Mouse (Mus musculus) limb, embryonic 12.5 days (tissue): ENCODE measurements around the gene R3hdml. TPM values are rescaled to one million over a fixed set of nuclear protein-coding genes. Genes with fewer than 3 reads are reported as not detected.

Experiments used
- ATAC-seq: fragments of 200-750 bp; cut with Nextera tagmentation; 2 replicates; pipeline ENCODE4 v1.8.0; 2017; ENCODE audit warnings: low read depth, moderate TSS enrichment; ENCODE audit not compliant: insufficient number of reproducible peaks, insufficient read depth, low FRiP score, low TSS enrichment
- H3K27ac ChIP-seq: fragments of 300-500 bp; sonication (generic); 2 replicates; pipeline ENCODE4 v1.5.1; 2016; ENCODE audit warnings: mild to moderate bottlenecking, moderate library complexity
- H3K27me3 ChIP-seq: fragments of 300-500 bp; sonication (generic); 2 replicates; pipeline ENCODE4 v1.6.1; 2016; ENCODE audit warnings: mild to moderate bottlenecking, moderate library complexity
- H3K36me3 ChIP-seq: fragments of 300-500 bp; sonication (generic); 2 replicates; pipeline ENCODE4 v1.6.1; 2016; ENCODE audit warnings: mild to moderate bottlenecking, moderate library complexity
- H3K4me1 ChIP-seq: fragments of 300-500 bp; sonication (generic); replicated peaks from 2 replicates; pipeline ENCODE4 v1.6.1; 2016
- H3K4me2 ChIP-seq: fragments of 300-500 bp; sonication (generic); 2 replicates; pipeline ENCODE4 v1.6.1; 2016; ENCODE audit warnings: mild to moderate bottlenecking, moderate library complexity
- H3K4me3 ChIP-seq: fragments of 300-500 bp; sonication (generic); replicated peaks from 2 replicates; pipeline ENCODE4 v1.5.1; 2016; ENCODE audit warnings: mild to moderate bottlenecking
- H3K9ac ChIP-seq: fragments of 300-500 bp; sonication (generic); replicated peaks from 2 replicates; pipeline ENCODE4 v1.6.1; 2016; ENCODE audit warnings: mild to moderate bottlenecking, moderate library complexity
- H3K9me3 ChIP-seq: fragments of 300-500 bp; sonication (generic); 2 replicates; pipeline ENCODE4 v1.6.1; 2016; ENCODE audit warnings: mild to moderate bottlenecking, moderate library complexity
- WGBS: fragments of 180-500 bp; shearing (Covaris S2); methylation state at CpG from one replicate; pipeline ENCODE4 v1.1.7; 2016; 5-methylcytosine and 5-hydroxymethylcytosine counted together
- polyA plus RNA-seq: library from polyadenylated mRNA; unstranded; fragments of >200 nt; fragmentation: Nextera tagmentation; extraction: Ambion mirVana; gene quantifications from 2 replicates; pipeline ENCODE4 v1.2.1, GENCODE M21; 2016

The R3hdml gene
- polyA plus RNA-seq, 1 experiment from 2014 or later: not detected

DNA sequence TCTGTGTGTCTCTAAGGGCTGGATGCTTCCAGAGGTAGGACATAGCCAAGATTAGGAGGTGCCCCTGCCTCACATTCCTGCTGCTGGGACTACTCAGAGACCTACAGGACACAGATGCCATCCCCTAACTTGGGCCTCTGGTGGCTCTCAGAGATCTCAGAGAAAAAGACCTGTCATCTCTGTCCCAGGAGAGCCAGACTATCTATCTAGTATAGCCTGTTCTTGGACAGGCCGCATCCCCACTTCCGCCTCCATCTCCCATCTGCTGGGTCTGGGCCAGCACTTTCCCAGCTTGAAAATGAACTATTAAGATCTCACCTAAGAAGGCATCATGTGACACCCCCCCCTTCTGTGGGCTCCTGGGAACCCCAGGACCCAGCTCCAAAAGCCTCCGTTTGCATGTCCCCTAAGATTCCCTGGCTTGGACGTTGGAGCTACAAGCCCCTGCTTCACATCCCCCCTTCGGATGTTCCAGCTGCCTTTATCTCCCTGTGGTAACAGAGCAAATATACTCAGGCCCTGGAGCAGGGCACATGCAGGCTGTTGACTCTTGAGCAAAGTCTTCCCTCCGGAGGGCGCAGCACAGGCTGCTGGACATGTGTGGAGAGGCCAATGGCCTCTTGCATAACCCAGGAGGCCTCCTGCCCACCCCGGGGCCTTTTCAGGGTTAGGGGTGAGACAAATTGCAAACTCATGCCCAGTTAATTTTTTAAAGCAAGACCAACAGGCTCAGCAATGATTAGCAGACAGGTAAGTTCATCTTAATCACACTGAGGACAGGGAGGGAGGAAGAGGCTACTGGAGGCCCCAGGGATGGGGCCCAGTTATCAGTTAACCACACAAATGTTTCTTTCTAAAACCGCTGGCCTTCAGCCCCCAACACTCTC, 48.4 kb downstream of the R3hdml start:
- WGBS: 79% methylated on average over 9 of the region's 9 CpGs
- no peak overlapping the region for H3K4me3 ChIP-seq
- ATAC-seq: no peak

DNA sequence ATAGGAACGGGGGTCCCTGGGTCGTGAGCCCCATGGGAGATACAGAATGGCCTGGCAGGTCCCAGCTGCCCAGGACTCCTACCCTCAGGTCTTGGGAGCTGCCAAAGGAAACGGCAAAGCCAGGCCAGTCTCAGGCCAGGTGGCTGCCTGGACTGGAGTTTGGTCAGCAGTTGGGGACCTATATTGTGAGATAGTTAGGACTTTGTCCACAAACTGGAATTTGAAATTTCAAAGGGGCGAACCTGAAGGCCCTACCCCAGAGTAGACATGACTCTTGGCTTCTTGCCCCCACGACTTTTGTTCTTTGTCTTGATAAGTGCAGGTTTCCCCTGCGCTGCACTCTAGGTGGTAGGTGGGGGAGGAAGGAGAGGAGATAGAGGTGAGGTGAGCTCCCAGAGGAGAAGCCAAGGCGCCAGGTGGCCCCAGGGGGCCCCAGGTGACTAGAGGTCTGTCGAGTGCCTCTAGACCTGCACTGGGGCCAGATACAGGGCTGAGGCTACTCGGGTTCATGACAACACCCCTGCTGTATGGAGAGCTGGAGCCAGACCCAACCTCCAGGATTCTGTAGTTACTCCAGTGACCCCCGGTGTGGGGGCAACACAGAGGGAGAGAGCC, 49.6 kb downstream of the R3hdml start:
- Histone ChIP-seq H3K36me3 (no peaks in the 10 kb centered on the region), H3K4me3 (no peak overlapping the region), H3K9ac (no peak overlapping the region), H3K9me3 (no peaks in the 10 kb centered on the region), H3K4me1 (no peaks in the 10 kb centered on the region), H3K27me3 (peaks cover 6% of the 10 kb centered on the region), H3K4me2 (no peak overlapping the region), H3K27ac (no peak overlapping the region)
- ATAC-seq: no peak
- WGBS: 74% methylated on average over 10 of the region's 10 CpGs

More for the DNA sequence above, 48.4 kb downstream of the R3hdml start:
- Histone ChIP-seq H3K36me3 (no peaks in the 10 kb centered on the region), H3K4me1 (no peaks in the 10 kb centered on the region), H3K9ac (no peak overlapping the region), H3K27me3 (peaks cover 19% of the 10 kb centered on the region), H3K4me2 (no peak overlapping the region), H3K9me3 (no peaks in the 10 kb centered on the region), H3K27ac (no peak overlapping the region)

DNA sequence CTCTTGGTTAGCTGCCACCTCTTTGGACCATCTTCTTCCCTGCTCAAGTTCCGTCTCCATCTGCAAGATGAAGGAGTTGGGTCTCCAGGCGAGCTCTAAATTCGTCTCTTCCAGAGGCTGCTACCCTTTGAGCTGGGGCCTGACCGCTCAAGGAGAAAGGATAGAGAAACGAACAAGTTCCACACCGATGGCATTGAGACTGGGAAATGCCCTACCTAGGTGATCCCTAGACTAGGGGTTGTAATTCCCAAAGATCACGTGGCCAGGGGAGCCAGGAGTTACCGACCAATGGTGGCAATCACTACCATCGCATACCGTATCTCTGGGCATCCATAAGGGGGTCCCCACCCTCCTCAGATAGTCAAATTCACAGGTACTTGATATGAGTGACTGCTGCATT, 50.6 kb downstream of the R3hdml start:
- Histone ChIP-seq H3K9me3 (no peaks in the 10 kb centered on the region), H3K4me3 (no peak overlapping the region), H3K9ac (no peak overlapping the region), H3K36me3 (no peaks in the 10 kb centered on the region), H3K4me1 (no peaks in the 10 kb centered on the region), H3K4me2 (no peak overlapping the region), H3K27me3 (peaks cover under 1% of the 10 kb centered on the region; the same call in 1 of the 2 replicates), H3K27ac (no peak overlapping the region)
- ATAC-seq: no peak
- 89% methylated on average over 10 of the region's 10 CpGs for WGBS

DNA sequence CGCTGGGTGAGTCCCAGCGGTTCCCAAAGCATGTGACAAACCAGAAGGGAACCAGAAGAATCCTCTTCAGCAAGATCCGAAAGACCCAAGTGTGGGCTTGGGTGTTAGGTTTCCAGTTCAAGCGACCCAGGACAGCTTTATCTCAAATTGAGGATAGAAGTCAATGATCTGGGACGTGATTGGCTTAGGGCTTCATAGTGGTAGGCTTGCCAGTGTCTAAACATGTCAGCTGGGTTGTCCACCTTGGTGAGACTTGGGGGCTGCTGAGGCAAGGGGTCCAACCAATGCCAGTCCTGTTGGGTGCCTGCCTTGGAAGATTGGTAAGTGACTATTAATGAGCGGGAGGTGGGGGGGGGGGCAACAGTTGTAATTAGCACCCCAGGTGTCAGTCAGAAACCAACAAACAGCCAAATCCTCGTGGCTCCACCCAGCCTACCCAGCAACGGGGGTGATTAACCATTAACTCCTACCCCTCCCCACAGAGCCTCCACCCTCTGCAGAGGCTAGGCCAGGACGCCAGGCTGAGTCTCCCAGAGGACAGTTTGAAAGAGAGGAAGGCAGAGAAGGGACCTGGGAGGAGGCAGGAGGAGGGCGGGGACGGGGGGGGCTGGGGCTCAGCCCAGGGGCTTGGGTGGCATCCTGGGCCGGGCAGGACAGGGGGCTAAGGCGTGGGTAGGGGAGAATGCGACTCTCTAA, 54.7 kb downstream of the R3hdml start:
- H3K9ac ChIP-seq: no peak overlapping the region
- H3K27ac ChIP-seq: no peak overlapping the region
- WGBS: 70% methylated on average over 14 of the region's 14 CpGs
- no peak overlapping the region for H3K4me3 ChIP-seq
- H3K9me3 ChIP-seq: no peaks in the 10 kb centered on the region
- no peaks in the 10 kb centered on the region for H3K36me3 ChIP-seq
- ATAC-seq: no peak
- H3K27me3 ChIP-seq: no peaks in the 10 kb centered on the region; the same call in 1 of the 2 replicates
- no peak overlapping the region for H3K4me2 ChIP-seq
- H3K4me1 ChIP-seq: no peaks in the 10 kb centered on the region

DNA sequence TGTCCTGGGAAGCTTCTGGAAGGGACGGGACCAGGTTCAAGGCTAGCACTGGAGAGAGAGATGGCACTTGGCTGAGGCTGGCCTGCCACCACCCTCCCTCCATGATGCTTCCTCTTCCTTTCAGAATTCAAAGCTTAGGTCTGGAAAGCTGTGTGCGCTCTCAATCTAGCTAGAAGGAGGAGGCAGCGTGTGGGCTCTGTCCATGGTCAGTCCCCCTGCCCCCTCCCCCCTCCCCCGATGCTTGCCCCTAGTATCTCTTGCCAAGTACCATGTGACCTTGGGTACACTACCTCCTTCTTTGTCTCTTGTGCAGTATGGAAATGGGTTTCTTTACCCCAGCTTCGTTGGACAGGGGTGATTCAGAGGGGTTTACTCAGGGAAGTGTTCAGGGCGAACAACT, 56.7 kb downstream of the R3hdml start:
- no peak overlapping the region for H3K4me3 ChIP-seq
- 79% methylated on average over 6 of the region's 6 CpGs for WGBS
- H3K27me3 ChIP-seq: peaks cover 3% of the 10 kb centered on the region; the same call in 1 of the 2 replicates
- H3K4me2 ChIP-seq: no peak overlapping the region
- no peak overlapping the region for H3K9ac ChIP-seq
- H3K27ac ChIP-seq: no peak overlapping the region
- no peaks in the 10 kb centered on the region for H3K36me3 ChIP-seq
- H3K9me3 ChIP-seq: no peaks in the 10 kb centered on the region
- ATAC-seq: no peak
- no peaks in the 10 kb centered on the region for H3K4me1 ChIP-seq

DNA sequence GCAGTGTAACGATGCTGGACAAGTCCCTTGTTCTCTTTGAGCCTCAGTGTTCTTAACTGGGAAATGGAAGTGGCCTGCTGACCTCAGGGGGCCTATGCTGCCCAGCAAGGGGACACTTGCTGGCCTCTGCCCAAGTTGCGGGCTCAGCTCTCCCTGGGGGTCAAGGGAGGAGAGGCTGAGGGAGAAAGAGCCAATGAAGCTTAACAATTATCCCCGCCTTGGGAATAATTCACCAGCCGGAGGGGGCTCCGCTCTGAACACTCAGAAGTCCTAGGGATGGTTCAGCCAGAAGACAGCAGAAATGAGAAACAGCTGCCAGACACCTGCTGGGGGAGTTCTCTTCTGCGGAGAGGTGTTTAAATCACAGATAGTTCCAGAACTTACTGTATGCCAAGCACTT, 57.7 kb downstream of the R3hdml start:
- H3K36me3 ChIP-seq: no peaks in the 10 kb centered on the region
- H3K9ac ChIP-seq: no peak overlapping the region
- 54% methylated on average over 6 of the region's 6 CpGs for WGBS
- ATAC-seq: no peak
- H3K27ac ChIP-seq: no peak overlapping the region
- H3K27me3 ChIP-seq: peaks cover 3% of the 10 kb centered on the region; the same call in 1 of the 2 replicates
- no peaks in the 10 kb centered on the region for H3K4me1 ChIP-seq
- H3K9me3 ChIP-seq: no peaks in the 10 kb centered on the region
- H3K4me2 ChIP-seq: no peak overlapping the region
- no peak overlapping the region for H3K4me3 ChIP-seq

Other genes with a start within 250 kb of the R3hdml start
- 1.6 and 2.2 TPM in 2 replicates for gene Jph2, start 94.3 kb upstream of the R3hdml start, polyA plus RNA-seq
- gene Oser1, start 67.6 kb upstream of the R3hdml start, polyA plus RNA-seq: 85.1 and 91.8 TPM in 2 replicates
- gene Gdap1l1, start 53.8 kb upstream of the R3hdml start, polyA plus RNA-seq: 0.40 and 0.59 TPM in 2 replicates
- 10.2 TPM in 2 replicates for gene Fitm2, start 19.7 kb upstream of the R3hdml start, polyA plus RNA-seq
- 0.23 TPM in 1 of 2 replicates, not detected in the other for gene Hnf4a, start 14.5 kb downstream of the R3hdml start, polyA plus RNA-seq
- 47.5 and 48.6 TPM in 2 replicates for gene Ttpal, start 110.0 kb downstream of the R3hdml start, polyA plus RNA-seq
- 25.4 and 29.0 TPM in 2 replicates for gene Serinc3, start 152.8 kb downstream of the R3hdml start, polyA plus RNA-seq
- 133 and 135 TPM in 2 replicates for gene Pkig, start 166.1 kb downstream of the R3hdml start, polyA plus RNA-seq